Mouse (Mus musculus) urinary bladder, postnatal 14 days (tissue): ENCODE data around the gene Rab3c.

ENCODE experiments used
- DNase-seq: peaks from one replicate; pipeline ENCODE4 v3.0.0; 2021; ENCODE audit warnings: low spot score

Rab3c gene

DNA sequence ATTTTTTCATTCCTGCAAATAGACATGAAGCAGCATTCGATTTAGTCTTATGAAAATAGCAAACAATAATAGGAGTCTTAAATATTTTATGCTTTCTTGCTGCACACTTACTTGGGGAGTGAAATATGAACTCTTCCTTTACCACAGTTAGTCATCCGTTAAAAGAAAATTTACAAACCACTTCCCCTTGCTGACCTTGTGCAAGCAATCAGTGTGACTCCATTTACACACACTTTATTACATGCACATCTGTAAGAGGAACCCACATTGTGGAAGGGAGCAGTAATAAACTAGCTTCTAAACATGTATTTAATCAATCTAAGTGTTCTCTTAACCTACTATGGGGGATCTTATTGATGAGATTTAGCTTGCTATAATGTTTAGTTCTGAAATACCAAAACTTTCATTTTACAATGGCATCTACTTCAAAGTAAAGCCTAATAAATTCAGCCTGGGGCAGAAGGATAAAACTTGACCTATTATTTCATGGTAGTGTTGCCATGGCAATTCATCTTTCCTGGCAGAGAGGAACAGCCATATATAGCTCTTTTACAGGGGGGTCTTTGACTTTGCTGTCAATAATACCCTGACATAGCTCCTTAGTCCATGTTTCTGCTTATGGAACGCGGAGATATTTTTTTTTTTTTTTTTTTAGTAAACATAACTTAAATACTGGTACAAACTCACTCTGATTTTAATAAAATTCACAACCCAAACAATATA lies 95.7 kb downstream of the Rab3c start:
- no peak for DNase-seq

DNA sequence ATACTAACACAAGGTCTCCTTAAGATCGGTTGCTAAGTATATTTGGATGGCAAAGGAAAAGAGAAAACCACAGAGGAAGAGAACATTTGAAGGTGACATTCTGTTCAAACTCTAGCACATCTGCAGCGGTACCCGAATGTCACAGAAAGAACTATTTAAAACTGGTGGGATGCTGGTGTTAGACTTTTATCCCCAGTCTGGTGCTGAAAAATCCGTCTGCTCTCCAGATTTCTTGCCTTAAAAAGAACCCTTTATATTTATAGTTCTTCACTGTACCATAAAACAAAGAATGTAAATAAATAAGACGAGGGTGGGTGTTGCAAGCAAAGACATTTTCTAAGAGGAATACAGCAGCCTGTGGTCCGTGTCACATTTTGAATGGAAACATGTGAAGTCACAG lies 105.1 kb downstream of the Rab3c start:
- no peak for DNase-seq

DNA sequence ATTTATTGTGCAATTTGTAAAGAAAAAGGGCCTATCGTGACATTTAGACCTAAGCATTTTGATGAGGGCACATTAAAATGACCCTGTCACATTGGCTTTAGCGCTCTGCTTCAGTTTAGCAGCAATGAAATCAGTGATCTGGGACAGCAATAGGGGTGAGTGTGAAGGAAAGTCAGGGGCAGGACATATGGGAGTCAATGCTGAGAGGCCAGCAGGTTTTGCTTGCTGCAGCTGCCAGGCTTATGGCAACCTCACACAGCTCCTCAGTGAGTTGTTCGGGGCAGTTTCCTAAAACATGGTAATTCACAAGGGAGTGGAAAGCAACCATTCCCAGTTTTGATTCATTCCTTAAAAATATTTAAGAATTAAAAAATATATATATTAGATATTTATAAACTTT lies 111.1 kb downstream of the Rab3c start:
- DNase-seq: no peak

DNA sequence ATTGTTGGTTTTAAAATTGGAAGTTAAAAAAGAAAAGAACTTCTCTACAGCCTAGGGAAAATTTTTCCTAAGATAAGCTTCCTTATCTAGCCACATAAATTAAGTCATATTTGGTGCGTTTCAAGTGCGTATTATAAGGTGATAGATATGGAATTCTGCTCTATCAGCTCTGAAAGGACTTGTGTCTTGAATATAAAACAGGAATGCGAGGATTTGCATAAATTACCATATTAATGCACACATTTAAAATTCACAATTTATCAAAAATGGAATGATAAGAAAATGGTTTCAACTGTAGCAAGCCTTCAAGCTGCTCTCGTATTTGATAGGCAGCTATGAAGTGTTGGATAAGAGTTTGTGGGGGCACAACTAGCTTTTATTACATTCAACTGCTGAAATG lies 111.6 kb downstream of the Rab3c start:
- no peak for DNase-seq

DNA sequence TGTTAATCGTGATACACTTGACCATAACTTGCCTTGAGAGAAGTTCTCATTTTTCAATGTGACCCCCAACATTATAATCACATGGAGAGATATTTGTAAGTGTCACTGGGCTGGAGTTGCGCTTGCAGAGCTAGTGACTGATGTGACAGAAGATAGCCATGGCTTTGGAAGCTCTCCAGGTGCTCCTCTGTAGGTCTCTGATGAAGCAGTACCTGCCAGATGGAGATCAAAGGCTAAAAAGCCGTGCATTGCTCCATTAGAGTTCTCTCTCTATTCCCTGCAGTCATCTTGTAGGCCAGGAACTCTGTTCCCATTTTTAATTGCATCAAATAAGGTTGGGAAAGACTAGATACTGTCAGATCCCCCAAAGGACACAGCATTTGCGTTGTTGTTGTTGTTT lies 112.2 kb downstream of the Rab3c start:
- DNase-seq: no peak

DNA sequence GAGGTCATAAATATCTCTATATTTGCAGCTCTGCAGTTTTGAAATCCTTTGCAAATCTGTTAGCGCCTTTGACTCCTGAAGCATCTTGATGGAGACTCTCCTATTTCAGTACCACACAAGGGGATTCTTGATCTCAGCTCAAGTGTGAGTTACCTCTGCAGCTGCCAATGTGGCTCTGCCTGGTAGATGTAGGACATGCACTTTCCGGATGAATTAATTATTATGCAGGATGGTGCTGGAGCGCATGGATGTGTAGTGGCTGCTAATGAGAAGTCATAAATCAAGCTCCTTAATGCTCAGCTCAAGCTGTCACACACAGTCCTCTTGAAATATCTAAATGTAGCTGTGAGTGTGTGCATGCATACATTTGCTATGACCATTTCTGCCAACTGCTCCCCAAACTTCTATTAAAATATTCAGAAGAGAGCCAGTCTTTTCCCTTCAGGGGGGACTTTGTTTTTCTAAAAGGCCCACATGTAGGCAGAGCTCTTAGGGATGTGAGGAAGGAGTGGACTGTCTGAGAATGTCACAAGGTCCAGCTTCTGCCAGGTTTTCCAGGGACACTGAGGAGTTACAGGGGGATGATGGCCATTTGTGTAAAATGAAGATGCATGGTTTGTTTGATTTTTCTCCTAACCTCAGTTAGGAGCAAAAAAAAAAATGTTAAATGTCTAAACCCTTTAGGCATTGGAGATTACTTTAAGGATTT lies 114.0 kb downstream of the Rab3c start:
- DNase-seq: no peak

DNA sequence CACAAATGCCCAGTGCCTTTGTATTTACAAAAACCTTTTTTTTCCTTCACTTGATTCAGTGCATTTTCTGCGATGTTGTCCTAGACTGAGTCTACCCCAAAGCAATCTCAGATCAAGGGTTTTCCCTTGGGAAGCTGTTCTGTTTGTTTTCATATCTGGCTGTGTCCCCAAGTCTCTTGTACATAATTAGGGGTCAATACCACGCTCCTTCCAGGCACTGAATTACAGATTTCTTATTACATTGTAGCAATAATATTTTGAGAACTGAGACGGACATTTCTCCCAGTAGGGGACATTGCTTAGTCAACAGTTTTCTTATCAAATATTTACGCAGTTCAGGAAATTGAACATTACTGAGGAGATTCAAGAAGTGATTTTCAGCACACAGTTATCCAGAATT lies 120.8 kb downstream of the Rab3c start:
- no peak for DNase-seq

DNA sequence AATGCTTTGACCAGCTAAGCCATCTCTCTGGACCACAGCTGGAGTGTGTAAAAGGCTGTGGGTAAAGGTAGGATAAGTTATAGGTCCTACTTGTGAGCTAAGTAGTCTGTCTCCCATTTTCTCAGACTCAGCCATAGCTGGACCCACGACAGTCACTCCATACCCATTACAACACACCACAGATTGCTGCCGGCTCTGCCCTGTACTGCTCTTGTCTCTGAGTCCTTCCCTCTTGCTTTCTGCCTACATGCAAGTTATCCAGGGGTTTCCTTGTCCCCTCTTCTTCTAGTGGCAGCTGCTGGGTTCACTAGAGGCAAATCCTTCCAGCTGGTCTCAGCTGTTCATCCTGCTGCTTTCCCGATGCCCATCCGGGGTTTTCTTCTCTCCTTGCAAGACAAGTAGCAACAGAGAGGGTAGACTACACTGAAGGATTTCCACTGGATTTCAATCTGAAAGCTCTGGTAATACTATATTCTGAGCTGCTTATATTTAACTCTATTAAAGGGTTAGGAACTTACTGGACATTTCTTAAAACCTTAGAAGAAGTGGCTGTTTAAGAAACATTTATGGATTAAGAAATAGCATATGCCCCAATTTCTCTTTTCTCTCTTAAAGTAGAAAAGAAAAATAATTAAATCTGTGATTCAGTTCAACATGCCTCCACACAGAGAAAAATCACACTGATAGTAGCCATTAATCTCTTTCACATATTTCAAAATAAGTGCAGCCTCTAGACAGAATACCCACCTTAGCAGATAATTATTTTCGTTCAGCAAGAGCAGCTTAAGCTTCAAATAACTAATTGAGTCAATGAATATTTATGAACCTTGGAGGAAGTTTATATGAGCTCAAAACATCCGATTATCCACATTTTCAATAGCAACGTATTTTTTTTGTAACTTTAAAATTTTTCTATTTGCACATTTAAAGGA lies 121.9 kb downstream of the Rab3c start:
- no peak for DNase-seq

DNA sequence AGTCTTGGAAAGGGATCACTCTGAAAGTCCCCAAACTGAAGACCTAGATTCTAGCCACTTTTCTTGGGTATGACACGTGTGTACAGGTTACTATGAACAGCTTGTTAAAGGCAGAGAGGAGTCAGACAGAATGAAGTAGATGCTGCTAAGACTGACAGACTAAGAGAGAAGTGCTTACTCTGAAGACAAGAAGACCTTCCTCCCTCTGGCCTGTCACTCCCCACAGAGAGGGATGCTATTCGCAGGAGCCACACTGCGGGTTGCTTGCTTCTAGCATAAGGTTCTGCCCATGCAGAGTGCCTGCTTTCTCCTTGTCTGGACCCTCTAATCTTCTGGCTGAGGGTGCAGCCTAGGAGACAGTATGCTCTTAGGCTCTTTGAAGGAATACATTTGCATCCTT lies 135.3 kb downstream of the Rab3c start:
- DNase-seq: no peak

DNA sequence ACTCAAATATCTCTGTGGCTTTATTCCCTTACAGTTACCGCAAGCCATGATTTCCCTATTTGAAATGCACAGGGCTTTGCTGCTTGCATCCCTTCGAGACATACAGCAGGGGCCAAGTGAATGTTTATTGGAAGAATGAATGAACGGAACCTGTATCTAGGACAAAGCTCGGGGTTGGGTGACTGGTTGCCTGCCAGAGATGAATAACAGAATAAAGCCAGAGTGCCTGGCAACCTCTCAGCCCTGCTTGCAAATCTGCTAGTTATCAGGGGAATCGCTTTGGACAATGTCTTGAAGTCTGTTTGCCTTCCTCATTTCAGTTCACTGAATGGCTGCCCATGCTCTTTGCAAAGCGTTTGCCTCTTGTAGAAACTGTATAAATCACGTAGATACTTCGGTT lies 135.8 kb downstream of the Rab3c start:
- DNase-seq: no peak

DNA sequence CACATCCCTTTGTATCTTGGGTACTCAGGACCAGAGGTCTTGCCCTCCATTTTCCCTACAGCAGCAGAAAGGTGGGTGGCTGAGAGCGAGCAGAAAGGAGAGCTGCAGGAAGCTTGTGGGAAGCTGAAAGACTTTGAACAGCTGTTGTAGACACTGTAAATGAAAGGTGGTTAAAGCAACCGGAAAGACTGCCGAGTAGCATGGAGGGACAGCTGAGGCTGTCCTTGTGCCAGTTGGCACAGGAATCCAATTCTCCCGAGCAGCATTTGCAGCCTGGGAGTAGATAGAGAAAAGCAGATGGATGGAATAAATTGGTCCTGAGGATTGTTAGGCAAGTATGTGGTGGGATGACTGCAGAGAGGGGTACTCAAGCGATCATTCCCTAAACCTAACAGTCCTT lies 141.5 kb downstream of the Rab3c start:
- no peak for DNase-seq

DNA sequence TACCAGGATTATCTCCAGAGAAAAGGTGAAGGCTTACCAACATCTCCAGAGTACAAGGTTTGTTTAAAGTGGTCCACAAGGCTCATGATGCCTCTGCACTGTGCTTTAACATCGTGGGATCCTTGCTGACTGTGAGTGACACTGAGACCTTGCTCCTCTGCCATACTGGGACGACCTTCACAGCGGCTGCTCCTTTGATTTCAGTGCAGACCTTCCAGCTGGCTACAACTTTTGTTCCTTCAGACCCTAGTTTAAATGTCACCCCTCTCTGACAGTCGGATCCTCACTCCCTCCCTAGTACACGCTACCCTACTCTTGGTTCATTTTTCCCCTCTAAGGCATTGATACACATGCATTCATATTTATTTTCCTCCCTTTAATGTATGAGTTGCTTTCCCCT lies 142.2 kb downstream of the Rab3c start:
- no peak for DNase-seq

DNA sequence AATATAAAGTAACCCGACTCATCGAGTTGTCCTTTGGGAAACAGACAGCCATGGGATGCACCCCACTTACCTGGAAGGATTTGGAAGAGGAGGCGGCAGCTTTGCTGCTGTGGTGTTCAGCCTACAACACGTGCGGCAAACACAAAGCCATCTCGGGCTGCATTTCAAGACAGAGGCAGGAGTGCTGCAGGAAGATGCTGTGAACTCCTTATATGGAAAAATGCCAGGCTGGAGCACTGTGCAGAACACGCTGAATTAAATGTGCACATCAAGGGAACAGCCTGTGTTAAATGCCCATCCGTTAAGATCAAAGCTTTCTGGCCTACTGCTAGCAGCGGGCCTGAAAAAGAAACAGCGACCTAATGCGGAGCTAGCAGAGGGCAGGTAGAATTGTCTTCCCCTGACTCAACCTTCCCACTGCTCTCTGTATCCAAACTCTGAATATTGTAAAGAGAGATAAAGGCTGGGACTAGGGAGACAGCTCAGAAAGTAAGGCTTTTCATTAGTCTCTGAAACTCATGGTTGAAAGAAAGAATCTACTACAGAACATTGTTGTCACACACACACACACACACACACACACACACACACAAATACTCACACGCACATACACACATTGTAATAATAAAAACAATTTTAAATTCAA lies 153.1 kb downstream of the Rab3c start:
- no peak for DNase-seq

DNA sequence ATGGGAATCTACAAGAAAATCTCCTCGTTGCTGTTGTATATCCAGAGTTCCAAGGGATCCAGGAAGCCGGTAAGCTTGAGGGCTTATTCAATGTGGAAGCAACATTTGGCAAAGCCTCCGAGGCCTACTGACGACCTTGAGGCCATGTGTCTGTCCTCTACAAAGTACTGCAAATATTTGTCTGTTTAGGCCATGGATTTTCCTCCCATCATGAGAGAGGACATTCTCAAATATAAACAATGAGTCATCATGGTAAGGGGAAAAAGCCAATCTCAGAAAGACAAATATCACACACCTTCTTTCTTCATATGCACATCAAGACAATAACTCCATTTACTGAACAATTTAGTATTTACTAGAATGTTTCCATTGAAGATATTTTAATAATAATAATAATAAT lies 158.0 kb downstream of the Rab3c start:
- no peak for DNase-seq

DNA sequence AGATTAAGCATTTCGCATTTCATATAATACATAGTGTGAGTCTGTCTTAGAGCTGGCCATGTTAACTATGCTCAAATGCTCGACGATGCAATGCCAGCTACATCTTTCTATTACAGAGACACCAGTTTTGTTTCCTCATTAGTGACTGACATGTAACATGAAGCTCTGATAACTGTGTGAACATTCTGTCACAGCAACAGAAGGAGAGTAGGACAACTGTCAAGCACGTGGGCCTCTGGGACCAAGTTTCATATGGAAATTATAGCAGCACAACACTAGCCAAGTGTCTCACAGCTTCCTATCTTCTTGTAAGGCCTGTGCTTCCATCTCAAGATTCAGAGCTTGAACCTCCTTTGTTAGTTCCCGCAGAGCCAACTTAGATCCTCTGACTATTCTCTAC lies 163.9 kb downstream of the Rab3c start:
- no peak for DNase-seq

DNA sequence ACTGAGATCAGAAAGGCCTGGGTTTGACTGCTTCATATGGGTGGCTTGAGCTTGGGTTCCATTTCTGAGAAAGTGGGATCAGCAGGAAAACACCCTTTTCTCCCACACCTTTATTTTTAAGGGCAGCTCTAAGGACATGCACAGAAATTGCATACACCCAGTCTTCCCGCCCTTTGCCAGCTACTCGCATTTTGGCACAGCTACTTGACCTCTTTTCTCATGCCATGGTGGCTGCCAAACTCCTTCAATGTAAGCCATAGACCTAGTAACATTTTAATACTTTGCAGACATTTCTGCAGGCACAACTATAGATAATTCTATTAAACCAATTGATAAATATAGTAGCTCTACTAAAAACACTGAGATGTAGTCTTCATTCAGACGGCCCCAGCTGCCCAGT lies 164.5 kb downstream of the Rab3c start:
- DNase-seq: no peak

DNA sequence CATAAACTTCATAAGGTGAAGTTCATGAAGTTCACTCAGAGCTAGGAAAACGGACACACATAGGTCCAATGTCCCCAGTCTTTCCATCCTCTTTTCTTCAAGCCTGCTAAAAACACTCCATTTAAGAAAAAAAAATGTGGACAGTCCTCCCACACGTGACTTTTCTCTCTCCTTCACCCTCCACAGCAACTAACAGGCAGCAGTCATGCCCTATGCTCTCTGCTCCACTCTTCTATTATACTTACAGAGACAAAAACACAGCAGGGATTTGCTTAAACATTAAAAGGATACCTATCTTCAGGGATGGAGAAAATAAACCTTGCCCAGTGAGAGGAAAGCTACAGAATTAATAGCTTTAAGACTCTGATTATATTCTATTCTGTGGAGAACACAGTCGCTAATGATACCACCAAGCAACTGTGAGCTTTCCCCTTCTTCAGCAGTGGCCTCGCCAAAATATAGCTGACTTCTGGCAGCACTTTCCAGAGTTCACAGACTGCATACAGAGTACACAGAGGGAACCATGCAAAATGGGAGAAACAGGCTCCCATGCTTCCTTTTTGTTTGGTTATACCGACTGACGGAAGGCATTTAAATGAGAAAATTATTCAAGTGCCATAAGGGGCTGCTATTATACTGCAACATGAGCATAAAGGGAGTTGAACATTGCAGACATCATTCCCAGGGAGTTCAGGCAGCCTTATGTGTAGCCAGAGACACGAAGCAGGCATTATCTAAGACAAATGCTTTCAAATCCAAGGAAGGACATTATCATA lies 165.7 kb downstream of the Rab3c start:
- DNase-seq: no peak

DNA sequence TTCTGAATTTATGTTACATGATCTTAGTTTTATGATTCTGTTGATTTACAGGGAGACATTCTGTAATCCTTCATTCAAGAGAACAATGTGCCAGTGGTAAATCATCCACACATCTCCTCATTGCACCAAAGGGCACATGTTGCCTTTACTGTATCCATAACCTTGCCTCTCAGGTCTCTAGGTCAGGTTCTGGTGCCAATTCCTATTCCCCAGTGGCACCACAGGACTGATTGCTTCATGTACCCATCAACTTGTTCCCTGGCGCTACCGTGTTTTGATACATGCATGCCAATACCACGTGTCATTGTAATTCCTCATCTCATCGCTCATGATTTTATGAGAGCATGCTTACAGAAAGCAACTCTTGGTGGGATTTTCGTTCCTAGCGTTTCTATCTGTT lies 167.1 kb downstream of the Rab3c start:
- no peak for DNase-seq

DNA sequence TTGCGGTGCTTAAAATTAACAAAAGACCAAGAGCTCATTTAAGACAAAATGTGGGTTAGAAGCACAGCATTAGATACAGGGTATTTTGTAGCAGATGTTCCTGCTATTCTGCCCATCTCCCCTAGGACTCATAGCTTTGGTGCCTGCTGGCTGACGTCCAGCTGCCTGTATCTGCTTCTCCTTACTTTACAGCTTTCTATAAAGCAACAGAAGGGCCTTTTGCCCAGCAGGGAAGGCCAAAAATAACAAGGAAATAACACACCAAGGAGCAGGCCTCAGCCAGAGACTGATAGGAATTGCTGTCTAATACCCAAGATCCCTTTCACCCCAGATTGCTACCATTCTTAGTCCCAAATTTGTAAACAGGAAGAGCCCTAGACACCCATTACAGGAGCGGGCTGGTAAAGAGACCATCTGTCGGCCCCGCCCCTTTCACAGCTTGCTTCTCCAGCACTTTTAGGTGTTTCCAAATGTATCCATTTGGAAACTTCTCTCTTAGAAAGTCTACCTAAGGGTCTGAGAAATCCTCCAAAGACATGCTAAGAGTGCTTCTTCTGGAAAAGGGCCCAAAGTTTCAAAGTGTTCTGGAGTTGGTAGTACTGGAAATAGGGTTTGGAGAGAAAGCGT lies 183.3 kb downstream of the Rab3c start:
- peak; percentile 14 for DNase-seq

DNA sequence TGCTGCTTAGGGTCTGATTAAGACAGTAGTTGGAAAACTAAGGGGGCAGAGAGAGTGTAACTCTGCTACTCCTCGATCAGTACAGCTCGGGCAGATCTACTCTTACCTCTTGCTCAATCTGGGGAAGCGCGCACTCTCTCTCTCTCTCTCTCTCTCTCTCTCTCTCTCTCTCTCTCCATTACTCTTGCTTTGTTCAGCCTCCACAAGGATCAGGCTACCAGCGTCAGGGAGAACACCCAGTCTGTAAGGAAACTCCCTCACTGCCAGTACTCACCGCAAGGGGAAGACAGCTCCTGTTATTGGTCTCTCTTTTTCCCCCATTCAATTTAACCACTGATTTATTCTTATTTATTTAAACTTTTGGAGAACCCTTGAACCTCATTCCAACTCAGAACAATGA lies 185.8 kb downstream of the Rab3c start:
- DNase-seq: no peak
